Mouse (Mus musculus) G1E (cell line): Measurements from ENCODE around the gene Ecsit. TPM values are rescaled to one million over a fixed set of nuclear protein-coding genes. Genes with fewer than 3 reads are reported as not detected.

Experiments used
- ATAC-seq: 2 replicates; pipeline ENCODE4 v1.8.0; 2016; ENCODE audit warnings: mild to moderate bottlenecking; ENCODE audit not compliant: insufficient number of reproducible peaks, poor library complexity, low FRiP score, severe bottlenecking; ENCODE audit errors: extremely low read depth
- DNase-seq: peaks from one replicate; pipeline ENCODE4 v3.0.0; 2012; ENCODE audit warnings: low spot score
- H3K27me3 ChIP-seq: 2 replicates; pipeline ENCODE4 v1.6.1; 2012; ENCODE audit warnings: mild to moderate bottlenecking, low read length, inconsistent platforms; ENCODE audit not compliant: insufficient read depth
- H3K36me3 ChIP-seq: replicated peaks from 2 replicates; pipeline ENCODE3; 2012; ENCODE audit warnings: mild to moderate bottlenecking, inconsistent platforms
- H3K4me1 ChIP-seq: 2 replicates; pipeline ENCODE4 v1.6.1; 2012; ENCODE audit warnings: low read depth, low read length, inconsistent platforms, mixed read lengths; ENCODE audit not compliant: insufficient read depth
- H3K4me3 ChIP-seq: 2 replicates; pipeline ENCODE4 v1.5.1; 2012; ENCODE audit warnings: low read depth, mild to moderate bottlenecking, inconsistent platforms, low read length, moderate library complexity, mixed read lengths
- H3K9me3 ChIP-seq: replicated peaks from 2 replicates; pipeline ENCODE4 v1.6.1; 2012; ENCODE audit warnings: inconsistent platforms
- CTCF ChIP-seq: IDR thresholded peaks from 2 replicates; pipeline ENCODE4 v1.5.1; 2012; ENCODE audit warnings: low read depth, low read length, inconsistent platforms, mixed read lengths
- GATA1 ChIP-seq: IDR thresholded peaks from 2 replicates; pipeline ENCODE4 v1.6.1; 2012; ENCODE audit warnings: borderline replicate concordance, low read length, inconsistent platforms, mixed read lengths
- GATA2 ChIP-seq: IDR thresholded peaks from 2 replicates; pipeline ENCODE4 v1.6.1; 2012; ENCODE audit warnings: low read depth, low read length, inconsistent platforms, borderline replicate concordance
- POLR2AphosphoS5 ChIP-seq: IDR thresholded peaks from 2 replicates; pipeline ENCODE4 v1.6.1; 2012; ENCODE audit warnings: low read depth, low read length, inconsistent platforms; ENCODE audit not compliant: insufficient replicate concordance
- TAL1 ChIP-seq: conservative IDR thresholded peaks from 2 replicates; pipeline ENCODE4 v1.6.1; 2012; ENCODE audit warnings: low read depth, low read length, inconsistent platforms, mixed read lengths
- polyA plus RNA-seq: library from polyadenylated mRNA; stranded (reverse); fragments of >175 nt; gene quantifications from 2 replicates; pipeline ENCODE4 v1.2.3, GENCODE M21; 2012
- total RNA-seq, 2 experiments: library from RNA; stranded (forward) in 1 of 2; stranded (reverse) in 1 of 2; fragments of 200-1000 nt in 1 of 2; fragments of >200 nt in 1 of 2; fragmentation: Nextera tagmentation in 1 of 2; gene quantifications; 2 replicates each; pipeline ENCODE4 v1.2.3; 2014 to 2017

Gene Ecsit
- total and polyA plus RNA-seq, 3 experiments = 24.0 to 43.2 (median 25.4) TPM

DNA sequence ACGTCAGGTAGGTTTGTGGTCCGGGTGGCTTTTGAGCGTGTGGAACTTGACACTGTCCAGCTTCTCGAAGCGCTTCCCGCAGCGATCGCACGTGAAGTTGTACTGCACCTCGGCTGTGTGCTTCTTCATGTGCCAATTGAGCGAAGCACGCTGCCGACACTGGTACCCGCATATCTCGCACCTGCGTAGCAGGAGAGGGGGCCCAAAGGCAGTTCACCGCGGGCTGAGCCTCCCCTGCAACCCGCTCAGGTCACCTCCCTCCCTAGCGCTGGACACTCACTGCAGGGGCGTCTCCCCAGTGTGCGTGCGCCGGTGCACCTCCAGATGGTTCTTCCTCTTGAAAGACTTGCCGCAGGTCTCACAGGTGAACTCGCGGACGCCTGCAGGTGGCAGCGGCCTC, 29.5 kb downstream of the Ecsit start:
- H3K4me1 ChIP-seq = peaks cover 13% of the 10 kb centered on the region
- DNase-seq (no peak), ATAC-seq (no peak)
- peaks cover 54% of the 10 kb centered on the region for H3K36me3 ChIP-seq
- H3K27me3 ChIP-seq = peaks cover 12% of the 10 kb centered on the region; the same call in 1 of the 2 replicates
- peaks cover 13% of the 10 kb centered on the region for H3K9me3 ChIP-seq
- no peak overlapping the region for H3K4me3 ChIP-seq
- TF ChIP-seq GATA1 (no peak), GATA2 (no peak), TAL1 (no peak), POLR2AphosphoS5 (no peak), CTCF (no peak)

DNA sequence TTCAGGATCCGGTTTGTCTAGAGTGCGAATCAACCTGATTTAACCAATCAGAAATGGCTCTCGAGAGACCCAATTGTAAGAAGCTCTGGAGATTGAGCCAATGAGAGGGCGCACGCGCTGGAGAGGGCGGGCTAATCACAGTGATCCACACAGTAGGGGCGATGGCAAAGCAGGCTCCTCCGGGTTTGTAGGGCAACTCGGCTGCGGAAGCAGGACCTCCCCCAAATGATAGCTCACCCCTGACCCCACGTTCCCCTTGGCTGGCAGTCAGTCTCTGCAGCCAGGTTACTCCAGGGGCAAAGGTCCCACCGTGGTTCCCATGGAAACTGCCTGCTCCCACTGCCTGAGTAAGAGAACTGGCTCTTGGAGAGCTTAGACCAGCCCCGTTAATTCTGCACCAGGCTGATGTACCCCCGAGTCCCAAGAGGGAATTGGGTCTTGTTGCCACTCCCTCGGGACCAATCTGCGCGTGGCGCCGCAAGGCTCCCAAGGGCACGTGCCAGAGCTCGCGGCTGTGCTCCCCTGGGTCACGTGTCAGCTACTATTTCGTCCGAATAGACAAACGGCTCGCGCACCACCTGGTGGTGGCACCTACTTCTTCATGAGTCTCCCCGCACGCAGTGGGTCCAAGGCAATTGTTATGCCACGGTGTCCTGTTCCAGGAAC, 30.7 kb downstream of the Ecsit start:
- H3K27me3 ChIP-seq = peaks cover 15% of the 10 kb centered on the region; the same call in 1 of the 2 replicates
- H3K4me3 ChIP-seq = peak overlapping the region; percentile 14; the same call in 1 of the 2 replicates
- H3K4me1 ChIP-seq = peaks cover 19% of the 10 kb centered on the region
- DNase-seq = peak; percentile 74
- TF ChIP-seq GATA1 (no peak), POLR2AphosphoS5 (no peak), GATA2 (no peak), CTCF (no peak), TAL1 (no peak)
- H3K36me3 ChIP-seq = peaks cover 44% of the 10 kb centered on the region
- ATAC-seq = no peak
- peaks cover 18% of the 10 kb centered on the region for H3K9me3 ChIP-seq

DNA sequence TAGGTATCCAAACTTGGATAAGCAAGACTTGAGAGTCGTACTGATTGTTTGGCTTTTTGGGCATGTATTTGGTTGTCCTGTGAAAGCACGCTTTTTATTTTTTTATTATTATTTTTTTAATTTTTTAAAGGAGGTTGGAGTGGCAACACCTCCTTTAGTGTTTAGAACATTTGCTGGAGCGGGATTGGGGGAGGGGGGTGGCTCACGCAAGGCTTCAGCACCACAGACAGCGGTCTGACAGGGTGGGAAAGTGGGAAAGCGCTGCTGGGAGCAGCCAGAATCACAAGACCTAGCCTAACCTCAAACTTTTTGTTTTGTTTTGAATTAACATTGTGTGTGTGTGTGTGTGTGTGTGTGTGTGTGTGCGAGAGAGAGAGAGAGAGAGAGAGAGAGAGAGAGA, 31.6 kb downstream of the Ecsit start:
- DNase-seq (no peak), ATAC-seq (no peak)
- Histone ChIP-seq H3K36me3 (peaks cover 36% of the 10 kb centered on the region), H3K27me3 (peaks cover 24% of the 10 kb centered on the region; the same call in 1 of the 2 replicates), H3K9me3 (peaks cover 18% of the 10 kb centered on the region), H3K4me3 (no peak overlapping the region), H3K4me1 (peaks cover 19% of the 10 kb centered on the region)
- TF ChIP-seq CTCF = no peak
- no peak for TF ChIP-seq GATA1
- no peak for TF ChIP-seq POLR2AphosphoS5
- no peak for TF ChIP-seq GATA2

DNA sequence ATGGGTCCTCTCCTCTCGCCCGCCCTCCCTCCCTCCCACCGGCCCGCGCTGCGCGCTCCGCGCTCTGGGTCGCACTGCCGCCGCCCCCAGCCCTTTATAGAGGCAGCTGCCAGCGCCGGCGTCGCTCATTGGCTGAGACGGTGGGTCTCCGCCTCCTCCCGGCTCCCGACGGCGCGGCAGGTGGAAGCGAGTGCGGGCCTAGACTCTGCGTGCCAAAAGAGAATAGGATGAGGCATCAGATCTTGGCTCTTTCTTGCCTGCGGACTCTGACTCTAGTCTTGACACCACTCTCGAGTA, 33.3 kb downstream of the Ecsit start, which contains the start of gene Elavl3:
Gene Elavl3 (minus strand): TSS at position 66 of the 297 bp plus-strand sequence.
- H3K27me3 ChIP-seq = peaks cover 30% of the 10 kb centered on the region
- peaks cover 19% of the 10 kb centered on the region for H3K4me1 ChIP-seq
- ATAC-seq (no peak), DNase-seq (no peak)
- no peak within 1 kb of the TSS for H3K4me3 ChIP-seq
- peaks cover 19% of the 10 kb centered on the region for H3K36me3 ChIP-seq
- H3K9me3 ChIP-seq = peaks cover 18% of the 10 kb centered on the region
- TF ChIP-seq GATA2 (no peak), GATA1 (no peak), TAL1 (no peak), CTCF (no peak), POLR2AphosphoS5 (no peak)

DNA sequence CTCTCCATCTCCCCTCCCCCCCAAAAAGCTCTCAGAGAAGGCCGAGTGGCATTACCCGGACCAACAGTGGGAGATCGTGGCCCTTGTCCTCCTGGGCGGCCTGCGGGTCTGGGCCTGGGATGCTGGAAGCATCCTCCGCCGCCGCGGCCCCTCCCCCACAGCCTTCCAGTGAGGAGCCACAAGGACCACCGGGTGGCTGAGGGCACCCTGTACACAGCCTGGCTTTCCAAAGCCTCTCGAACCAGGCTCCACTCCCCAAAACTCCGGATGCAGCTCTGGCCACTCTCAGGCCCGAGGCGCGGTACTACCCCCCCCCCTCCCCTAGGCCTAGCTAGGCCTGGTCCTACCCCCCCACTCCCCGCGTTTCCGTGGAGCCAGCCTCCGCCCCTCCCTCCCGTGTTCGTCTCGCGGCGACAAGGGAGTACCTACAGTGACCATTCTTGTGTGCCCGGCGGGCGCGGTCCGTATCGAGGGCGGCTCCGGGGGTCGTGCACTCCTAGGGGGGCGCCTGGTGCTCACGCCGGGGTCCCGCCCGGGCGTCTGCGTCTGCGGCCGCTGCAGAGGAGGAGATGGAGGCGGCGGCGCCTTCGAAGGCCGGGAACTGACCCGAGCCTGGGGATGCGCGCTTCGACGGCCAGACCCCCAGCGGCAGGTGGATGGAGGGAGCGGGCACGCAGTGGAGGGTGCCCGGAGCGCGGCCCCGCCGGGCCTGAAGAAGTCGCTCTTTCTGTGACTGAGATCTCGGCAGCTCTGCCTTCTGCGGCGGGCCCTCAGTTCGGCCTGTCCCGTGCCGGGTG, 33.9 kb downstream of the Ecsit start:
- Histone ChIP-seq H3K4me1 (peaks cover 19% of the 10 kb centered on the region), H3K4me3 (no peak overlapping the region), H3K9me3 (peaks cover 18% of the 10 kb centered on the region), H3K27me3 (peaks cover 30% of the 10 kb centered on the region), H3K36me3 (peaks cover 14% of the 10 kb centered on the region)
- no peak for DNase-seq
- no peak for ATAC-seq
- TF ChIP-seq CTCF (no peak), TAL1 (no peak), GATA1 (no peak), GATA2 (no peak), POLR2AphosphoS5 (no peak)

DNA sequence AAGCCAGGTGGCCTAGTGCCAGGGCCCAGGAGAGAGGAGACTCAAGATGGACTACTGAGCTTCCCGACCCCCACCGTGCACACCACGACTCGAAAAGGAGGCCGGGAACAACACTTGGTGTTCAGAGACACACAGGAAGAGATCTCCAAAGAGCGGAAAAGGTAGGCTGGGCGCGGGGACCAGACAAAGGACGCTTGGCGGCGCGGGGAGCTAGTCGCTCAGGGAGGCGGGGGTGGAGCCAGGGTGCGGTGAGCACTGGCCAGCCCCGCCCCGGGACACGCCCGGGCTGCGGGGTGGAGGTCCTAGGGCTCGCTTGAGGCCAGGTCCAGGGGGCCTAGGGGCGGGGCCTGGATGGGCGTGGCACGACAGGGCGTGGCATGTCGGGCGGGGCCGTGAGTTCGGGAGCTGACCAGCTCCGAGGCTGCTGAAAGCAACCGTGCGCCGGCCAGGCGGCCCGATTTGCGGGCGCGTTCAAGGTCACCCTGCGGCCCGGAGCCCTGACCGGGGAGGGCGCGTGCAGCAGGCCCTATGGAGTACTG, 34.8 kb downstream of the Ecsit start:
- H3K4me3 ChIP-seq = no peak overlapping the region
- peaks cover 31% of the 10 kb centered on the region for H3K27me3 ChIP-seq
- peaks cover 4% of the 10 kb centered on the region for H3K36me3 ChIP-seq
- no peak for TF ChIP-seq POLR2AphosphoS5
- TF ChIP-seq GATA2 = no peak
- TF ChIP-seq CTCF = no peak
- TF ChIP-seq TAL1 = no peak
- TF ChIP-seq GATA1 = no peak
- DNase-seq = no peak
- no peak for ATAC-seq
- peaks cover 18% of the 10 kb centered on the region for H3K9me3 ChIP-seq
- H3K4me1 ChIP-seq = peaks cover 19% of the 10 kb centered on the region
